Mouse (Mus musculus): ENCODE measurements around the gene Rasgrp2.

Rasgrp2 gene

DNA sequence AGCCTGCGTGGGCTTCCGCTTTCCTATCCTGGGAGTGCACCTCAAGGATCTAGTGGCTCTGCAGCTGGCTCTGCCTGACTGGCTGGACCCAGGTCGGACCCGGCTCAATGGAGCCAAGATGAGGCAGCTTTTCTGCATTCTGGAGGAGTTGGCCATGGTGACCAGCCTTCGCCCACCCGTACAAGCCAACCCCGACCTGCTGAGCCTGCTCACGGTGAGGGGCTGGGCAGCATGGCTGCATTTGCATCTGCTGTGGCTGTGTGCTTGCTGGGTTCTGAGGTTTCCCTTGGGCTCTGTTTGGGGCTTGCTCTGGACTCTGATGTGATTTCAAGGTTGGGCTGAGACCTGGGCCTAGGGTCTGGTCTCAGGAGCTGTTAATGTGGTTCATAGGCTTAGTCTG is 8.0 kb downstream of the Rasgrp2 start:
- DNase-seq (ENCODE audit: low read depth, low spot score): no peak

DNA sequence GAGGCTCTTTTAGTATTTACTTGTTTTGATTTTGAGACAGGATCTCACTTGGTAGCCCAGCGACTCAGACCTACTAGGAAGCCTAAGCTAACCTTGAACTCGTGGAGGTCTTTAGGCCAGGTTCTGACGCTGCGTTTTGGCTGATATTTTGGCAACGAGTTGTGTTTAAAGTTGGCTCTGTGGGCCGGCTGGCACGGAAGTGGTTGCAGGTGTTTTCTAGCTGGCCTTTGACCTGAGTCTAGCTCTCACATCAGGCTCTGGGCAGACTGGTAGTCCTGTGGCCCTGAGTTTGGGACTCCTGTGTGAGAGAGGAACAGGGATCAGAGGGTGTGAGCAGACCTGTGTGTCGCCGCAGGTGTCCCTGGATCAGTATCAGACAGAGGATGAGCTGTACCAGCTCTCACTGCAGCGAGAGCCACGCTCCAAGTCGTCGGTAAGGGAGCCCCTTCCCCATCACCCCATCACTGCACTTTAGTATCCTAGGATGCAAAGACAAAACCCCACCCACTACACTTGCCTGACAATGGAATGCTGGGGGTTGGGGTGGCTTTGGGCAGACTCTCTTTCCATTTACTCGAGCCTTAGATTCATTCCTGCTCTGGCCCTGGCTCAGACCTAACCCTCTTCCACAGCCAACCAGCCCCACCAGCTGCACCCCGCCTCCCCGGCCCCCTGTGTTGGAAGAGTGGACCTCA is 8.8 kb downstream of the Rasgrp2 start:
- peak; percentile 44 for DNase-seq (ENCODE audit: low read depth, low spot score)

DNA sequence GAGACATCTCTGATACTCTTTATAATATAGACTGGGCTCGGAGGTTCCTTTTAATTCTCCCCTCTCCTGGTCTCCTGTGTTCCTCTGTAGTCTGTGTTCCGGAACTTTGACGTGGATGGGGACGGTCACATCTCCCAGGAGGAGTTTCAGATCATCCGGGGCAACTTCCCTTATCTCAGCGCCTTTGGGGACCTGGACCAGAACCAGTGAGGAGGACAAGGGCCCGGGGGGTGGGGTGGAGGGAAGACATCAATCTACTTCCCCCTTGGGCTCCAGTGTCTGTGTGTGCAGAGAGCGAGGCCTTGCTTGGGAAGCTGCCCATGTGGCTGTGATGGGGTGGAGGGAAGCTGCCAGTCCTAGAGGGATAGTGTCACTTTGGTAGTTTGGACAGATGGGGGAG is 9.6 kb downstream of the Rasgrp2 start:
- no peak for DNase-seq (ENCODE audit: low read depth, low spot score)

DNA sequence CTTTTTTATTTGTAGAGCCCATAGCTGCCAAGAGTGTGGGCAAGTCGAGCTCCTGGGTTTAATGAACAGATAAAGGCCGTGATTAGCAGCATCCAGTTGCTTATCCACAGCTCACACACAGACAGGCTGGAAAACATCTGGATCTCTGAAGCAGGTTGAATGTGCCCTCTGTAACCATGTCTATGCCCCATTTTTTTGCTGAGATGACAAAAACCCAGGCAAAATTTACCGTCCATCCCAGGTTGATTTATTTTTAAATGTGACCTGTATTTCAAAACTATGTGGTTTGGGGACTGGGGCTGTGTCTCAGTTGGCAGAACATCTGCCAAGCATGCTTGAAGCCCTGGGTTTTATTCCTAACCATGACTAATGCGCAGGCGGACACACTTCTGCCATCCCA is 10.0 kb downstream of the Rasgrp2 start:
- DNase-seq (ENCODE audit: low read depth, low spot score): no peak

DNA sequence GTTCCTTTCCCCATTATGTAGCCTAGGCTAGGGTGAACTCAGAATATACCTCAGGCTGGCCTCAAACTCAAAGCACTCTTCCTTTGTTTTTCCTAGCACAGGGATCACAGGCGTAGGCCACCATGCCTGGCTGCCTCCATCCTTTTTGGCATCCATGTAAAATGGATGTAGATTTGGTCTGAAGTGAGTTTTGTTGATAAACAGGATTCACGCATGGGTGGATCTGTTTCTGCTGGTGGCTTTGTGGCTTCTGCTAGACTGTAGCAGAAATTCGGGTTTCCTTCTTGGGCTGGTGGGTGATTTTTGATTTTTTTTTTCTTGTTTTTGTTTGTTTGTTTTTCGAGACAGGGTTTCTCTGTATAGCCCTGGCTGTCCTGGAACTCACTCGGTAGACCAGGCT is 10.8 kb downstream of the Rasgrp2 start:
- DNase-seq (ENCODE audit: low read depth, low spot score): no peak

DNA sequence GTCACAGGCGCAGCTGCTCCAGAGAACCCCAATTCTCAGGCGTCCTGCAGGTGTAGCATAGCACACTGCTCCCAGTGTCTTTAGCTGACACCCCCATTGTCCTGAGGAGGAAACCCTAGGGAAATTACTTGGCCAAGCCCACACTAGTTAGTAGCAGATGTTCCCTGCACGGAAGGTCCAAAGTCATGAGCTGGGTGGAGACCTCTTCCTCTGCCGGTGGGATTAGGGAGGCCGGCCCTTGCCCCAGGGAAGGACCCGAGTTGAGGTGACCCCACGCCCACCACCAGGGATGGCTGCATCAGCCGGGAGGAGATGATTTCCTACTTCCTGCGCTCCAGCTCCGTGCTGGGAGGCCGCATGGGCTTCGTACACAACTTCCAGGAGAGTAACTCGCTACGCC is 13.7 kb downstream of the Rasgrp2 start:
- no peak for DNase-seq (ENCODE audit: low read depth, low spot score)

DNA sequence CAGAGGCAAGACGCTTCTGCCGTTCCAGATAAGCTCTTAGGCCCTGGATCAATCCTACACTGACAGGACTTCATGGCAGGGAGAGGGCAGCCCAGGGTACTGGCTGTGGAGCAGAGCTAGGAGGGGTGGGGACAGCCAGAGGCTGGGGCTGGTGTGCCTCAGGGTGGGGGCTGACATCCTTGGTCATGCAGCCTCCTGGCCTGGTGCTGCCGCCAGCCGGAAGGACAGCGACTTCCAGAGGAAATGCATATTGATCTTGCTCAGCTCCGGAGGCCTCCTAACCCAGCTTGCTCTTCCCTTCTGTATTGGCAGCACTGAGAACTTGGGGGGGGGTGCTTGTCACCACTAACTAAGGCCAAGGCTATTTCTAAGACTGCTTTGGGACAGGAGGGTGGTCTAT is 16.3 kb downstream of the Rasgrp2 start:
- no peak for DNase-seq (ENCODE audit: low read depth, low spot score)

DNA sequence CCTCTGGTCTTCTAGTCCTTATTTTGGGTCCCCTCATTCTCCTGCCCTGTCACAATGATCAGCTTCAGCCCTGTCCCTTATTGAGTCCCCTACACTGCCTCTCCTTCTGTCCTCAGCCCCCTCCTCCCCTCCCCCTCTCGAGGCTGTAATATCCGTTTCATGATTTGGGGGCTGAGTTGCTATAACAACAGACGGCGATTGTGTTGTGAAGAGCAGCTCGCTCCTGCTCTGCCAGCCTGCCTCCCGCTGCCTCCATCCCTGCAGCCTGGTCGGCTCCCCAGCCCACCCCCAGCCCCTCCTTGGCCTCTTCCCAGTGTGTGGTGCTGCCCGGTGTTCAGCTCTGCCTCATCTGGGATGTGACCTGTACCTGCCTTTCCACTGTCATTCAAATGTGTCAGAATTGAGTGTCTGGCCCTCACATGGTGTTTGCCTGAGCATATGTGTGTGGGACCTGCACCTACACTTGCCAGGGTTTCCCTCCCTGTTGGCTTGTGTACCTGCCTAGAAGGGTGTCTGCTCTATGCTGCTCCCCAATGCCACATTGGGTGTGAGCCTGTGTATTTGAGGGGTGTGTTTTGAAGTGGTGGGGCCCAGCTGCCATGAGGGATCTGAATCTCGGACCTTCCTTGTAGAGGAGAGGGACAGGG is 17.1 kb downstream of the Rasgrp2 start:
- no peak for DNase-seq (ENCODE audit: low read depth, low spot score)

DNA sequence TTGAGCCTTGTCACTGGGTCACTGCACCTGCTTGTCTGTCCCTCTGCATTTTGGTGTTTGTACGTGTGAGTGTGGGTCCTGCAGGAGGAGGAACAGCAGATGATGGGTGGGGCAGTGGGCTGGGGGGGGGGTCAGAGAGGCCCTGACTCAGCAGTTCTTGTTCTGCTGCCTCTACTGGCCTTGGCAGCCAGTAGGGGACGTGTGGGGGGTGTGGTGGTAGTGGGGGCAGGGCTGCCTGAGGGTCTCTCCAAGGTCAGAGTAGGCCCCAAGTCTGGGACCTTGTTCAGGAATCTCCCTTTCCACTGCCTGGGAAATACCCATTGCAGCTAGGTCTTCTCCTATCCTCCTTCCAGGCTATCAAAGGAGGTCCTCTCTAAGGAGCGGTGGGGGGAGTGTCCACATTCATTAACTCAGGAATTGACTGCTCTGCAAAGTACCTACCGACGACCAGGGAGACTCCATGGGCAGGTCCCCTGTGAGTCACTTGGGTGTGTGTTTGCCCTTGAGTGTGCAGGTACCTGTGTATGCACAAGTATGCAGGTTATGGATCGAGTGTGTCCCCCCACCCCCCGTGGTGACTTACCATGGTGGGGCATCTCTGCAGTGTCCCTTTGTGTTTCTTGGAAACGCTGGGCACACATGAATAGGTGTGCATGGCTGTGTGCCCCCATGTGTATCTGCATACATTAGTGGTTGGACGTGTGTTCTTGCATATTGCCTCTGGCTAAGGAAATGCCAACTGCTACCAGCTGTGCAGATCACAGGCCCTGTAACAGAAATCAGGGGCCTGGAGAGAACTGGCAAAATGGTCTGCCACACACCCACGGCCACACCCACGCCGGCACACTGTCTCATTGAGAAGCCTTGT is 18.0 kb downstream of the Rasgrp2 start:
- no peak for DNase-seq (ENCODE audit: low read depth, low spot score)

DNA sequence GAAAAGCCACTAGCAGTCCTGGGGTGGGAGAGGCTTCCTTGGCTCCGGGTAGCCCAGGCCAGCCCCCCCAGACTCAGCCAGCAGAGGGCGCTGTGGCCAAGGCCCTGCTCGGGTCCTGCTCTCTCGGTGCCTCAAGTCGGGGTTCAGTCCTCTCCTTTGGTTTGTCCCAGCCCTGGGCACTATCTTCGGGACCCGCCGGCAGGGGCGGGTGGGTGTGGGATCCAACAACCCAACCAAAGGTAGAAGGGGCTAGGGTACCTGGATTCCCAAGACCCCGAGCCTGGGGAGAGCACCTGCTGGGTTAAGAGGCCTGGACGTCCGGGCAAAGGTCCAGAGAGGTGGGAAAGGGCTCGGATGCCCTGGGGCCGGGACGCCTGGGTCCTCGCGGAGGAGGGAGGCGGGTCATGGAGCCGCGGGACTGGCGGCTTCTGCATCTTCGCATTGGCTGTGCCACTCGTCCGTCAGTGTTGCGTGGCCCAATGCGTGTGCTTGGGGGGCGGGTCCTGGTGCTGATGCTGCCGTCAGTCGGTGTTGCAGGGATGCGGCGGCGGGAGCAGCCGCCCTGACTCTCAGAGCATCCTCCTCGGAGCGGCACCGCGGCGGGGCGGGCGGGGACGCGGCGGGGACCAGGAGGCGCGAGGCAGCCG is 19.2 kb downstream of the Rasgrp2 start, which contains the start of gene Nrxn2:
Gene Nrxn2 (plus strand): TSS at position 499 of the 647 bp plus-strand sequence.
- peak; percentile 95 for DNase-seq (ENCODE audit: low read depth, low spot score)

DNA sequence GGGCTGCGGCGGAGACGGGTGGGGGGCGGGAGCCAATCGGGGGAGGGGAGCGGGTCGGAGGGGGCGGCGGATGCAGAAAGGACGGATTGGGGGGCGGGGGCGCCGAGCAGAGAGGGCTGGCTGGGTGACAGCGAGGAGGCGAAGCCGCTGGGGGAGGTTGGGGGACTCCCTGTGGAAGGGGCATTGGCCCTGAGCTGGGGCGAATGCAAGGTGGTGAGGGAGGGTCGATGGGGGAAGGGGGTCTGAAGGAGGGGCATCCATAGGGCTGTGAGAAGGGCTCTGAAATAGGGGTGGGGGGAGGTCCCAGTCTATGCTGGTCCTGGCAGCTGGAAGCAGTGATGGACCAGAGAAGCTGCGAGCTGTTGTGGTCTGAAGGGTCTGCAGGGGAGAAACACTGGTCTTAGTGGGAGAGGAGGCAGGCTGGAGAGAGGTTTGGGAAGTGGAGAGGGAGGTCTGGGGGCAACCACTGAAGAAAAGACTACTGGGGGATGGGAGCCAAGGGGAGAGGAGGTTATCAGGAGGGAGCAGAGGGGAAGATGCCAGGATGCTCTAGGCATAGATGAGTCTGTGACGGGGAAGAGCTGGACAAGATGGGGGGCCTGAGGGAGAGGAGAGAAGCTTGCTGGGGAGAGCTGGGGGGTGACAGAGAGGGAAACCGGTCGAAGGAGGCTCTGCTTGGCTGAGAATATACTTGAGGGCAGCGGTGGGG is 20.0 kb downstream of the Rasgrp2 start:
- DNase-seq (ENCODE audit: low read depth, low spot score): no peak

DNA sequence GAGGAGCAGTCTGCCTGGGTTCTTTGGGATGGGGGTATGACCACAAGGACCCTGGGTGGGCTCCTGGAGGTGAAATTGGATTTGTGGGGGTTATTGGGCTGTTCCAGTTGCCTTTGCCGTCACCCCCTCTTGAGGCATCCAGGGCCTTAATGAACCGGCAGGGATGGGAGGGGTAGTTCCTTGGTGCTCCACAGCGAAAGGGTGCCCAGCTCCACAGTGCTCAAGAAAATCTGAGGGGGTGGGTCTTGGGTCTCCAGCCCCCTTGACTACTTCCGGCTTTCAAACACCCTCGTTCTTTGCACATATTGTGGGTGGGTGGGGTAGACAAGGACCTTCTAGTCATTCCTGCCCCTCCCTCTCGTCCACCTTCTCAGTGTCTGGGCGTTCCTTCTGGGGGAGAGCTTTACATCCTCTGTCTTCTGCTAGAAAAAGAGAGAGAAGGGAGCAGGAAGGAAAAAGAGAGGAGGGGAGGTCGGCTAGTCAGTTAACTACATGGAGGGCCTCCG is 20.7 kb downstream of the Rasgrp2 start:
- no peak for DNase-seq (ENCODE audit: low read depth, low spot score)

DNA sequence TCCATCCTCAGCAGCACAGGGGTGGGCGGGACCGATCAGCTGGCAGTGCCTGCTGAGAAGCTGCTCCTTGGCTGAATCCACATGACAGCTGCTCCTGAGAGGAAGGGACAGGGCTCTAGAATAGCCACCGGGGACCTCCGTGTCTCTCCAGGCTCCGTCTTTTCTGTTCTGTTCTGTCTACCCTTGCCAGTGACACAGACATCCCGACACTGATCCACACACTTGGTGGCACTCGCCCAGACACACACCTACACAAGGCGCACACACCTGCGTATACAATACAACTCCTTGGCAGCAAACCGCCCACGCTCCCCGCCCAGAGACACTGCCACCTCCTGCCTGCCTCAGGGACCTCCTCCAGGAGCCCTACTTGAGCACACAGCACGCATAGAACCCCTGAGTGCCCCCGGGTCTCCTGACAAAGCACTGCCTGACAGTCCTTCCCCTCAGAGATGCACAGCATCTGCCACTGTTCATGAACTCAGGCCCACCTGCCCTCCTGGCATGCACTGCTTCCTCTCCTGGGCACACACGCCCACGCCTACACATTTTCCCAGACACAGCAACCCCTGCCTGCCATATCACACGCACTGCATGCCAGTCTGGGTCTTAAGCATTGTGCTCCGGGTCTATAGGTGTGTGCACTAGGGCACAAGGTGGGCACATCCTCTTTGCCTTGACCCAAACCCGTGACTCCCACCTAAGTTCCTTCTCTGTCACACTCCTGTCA is 21.5 kb downstream of the Rasgrp2 start:
- DNase-seq (ENCODE audit: low read depth, low spot score): no peak

DNA sequence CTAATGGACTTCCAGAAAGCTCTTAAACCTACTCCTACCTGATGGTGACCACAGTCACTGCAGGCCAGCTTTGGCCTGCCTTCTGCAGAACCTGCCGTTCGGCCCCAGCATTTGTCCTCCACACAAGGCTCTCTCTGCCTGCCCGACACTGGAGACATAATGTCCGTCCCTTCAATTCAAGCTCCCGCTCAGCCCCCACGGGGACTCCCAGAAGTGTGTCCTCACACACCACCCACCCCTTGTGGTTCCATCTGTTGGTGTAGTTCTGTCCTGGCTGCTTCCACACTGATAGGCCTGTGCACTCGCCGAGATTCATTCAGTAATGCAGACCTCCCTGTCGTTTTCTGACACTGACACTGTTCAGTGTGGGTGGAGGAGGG is 22.1 kb downstream of the Rasgrp2 start:
- no peak for DNase-seq (ENCODE audit: low read depth, low spot score)

DNA sequence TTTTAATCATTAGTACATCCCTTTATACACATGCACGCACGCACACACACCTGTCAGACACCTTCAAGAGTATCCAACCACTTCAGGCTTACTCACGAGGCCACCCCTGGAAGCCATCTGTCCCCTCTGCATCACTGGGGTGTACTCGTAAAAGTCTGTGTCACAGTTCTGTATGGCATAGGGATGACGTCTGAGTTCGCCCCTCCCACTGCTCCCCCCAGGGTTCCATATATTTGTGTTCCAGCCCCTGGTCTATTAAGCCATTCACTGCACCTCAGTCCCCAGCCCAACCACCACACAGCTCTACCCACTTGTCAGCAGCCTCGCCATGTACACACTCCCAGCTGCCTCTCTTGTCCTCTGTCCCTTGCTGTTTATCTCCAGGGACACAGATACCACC is 22.9 kb downstream of the Rasgrp2 start:
- no peak for DNase-seq (ENCODE audit: low read depth, low spot score)

DNA sequence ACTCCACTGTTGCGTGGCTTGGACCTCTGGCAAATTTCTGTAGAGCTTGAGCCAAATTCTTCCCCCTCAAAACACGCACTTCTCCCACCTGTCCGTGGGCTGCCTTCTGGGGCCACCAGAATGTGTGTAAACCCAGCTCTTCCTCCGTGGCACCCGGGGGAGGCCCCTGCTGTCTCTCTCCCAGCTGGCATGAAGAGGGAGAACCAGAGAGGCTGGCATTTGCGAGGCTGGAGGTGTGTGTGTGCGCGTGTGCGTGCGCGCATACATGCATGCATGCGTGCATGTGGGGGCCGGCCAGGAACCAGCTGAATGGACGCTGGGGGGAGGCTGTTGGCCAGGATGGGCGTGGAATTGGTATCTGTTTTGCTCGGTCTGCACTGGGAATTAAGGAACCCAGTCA is 24.1 kb downstream of the Rasgrp2 start:
- no peak for DNase-seq (ENCODE audit: low read depth, low spot score)

DNA sequence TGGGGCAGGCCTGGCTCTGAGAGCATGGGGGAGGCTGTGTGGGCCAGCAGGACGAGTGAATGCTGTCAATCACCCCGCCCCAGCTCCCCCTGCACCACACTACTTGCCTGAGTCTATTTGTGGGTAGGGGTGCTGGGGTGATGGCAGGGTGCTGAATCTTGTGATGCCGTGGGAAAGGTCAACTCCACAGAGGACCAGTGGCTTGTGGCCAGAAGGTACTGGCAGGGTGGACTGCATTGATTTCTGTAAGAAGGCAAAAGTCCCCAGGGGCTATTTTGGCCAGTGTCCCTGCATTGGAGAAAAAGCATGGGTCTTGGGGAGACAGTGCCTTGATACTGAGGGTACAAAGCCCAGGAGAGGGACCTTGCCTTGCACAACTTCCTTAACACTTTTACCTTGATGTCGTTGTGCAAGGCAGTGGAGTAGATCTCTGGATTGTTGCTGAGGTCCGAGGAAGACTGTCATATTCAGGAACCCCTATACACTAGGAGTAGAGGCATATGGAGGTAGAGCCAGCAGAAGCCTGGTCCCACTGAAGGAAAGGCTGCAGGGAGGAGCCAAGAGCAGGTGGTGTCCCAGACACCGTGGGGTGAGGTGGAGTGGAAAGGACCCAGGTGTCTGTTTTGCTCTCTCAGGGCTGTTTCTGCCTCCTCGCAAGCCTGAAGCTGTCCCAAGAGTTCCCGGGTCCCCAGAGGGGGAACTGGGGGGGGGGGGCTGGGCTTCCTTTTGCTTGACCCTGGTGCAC is 25.2 kb downstream of the Rasgrp2 start:
- no peak for DNase-seq (ENCODE audit: low read depth, low spot score)

DNA sequence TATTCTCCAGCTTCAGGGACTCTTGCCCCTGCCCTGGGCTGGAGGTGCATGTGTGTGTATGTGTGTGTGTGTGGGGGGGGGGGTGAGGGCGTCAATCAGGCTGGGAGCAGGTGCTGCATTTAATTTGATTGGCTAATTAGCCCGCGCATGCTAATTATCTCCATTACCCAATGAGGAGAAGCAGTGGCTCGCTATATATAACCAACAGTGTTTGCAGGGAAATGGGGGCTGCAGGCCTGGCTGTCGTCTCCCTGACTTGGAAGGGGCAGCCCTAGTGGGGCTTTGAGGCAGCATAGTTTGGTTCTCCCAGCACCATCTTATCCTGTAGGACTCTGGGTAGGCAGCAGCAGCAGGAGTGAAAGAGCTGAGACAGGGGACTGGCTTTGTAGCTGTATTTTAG is 26.5 kb downstream of the Rasgrp2 start:
- DNase-seq (ENCODE audit: low read depth, low spot score): no peak

DNA sequence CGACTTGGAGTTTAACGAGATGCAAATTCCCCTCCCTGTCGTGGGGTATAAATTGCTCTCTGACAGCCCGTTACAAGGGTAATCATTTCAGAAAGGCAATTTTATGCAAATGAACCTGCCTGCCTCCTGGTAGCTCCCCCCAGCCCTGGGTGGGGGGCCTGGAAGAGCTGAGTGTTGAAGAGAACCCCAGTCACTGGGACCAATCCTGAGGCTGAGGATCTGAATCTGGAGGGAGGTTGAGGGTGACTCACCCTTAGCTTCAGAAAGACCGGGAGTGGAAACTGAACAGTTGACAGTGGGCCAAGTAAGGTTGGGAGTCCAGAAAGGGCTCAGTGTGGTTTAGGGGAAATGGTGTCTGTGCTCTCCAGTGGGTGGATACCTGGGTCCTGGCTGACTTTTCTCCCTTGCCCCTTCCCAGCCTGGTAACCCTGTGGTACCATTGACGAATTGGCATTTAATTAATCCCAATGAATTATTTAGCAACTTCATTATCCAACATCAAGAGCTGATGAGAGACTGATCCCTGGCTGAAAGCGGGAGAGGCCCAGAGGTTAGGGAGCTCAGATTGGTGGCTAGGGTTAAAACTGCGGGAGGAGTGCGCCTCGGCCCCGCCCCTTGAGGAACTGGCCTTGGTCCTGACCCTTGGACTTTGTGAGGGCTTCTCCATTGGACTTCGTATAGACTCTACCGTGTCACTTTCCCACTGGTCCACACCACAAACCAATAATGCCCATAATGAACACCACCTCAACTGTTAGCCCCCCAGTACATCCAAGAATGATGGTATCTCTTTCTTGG is 27.8 kb downstream of the Rasgrp2 start:
- DNase-seq (ENCODE audit: low read depth, low spot score): peak; percentile 86
